Mouse (Mus musculus) liver, adult 2 months (tissue): ENCODE measurements around the gene 1700040F15Rik. TPM values are rescaled to one million over a fixed set of nuclear protein-coding genes. Genes with fewer than 3 reads are reported as not detected.
"Not testable (repeated sequence)": the region's sequence is repeated elsewhere in the genome, so short reads cannot be mapped to it uniquely, and the experiment has no call there.

ENCODE experiments used
- DNase-seq: peaks from one replicate; pipeline ENCODE4 v3.0.0-alpha.2; 2011; ENCODE audit warnings: low read depth, low spot score; ENCODE audit errors: extremely low read depth
- H3K27ac ChIP-seq: fragments of 200-500 bp; replicated peaks from 2 replicates; pipeline ENCODE4 v1.5.1; 2012; ENCODE audit warnings: low read depth, mild to moderate bottlenecking, control low read depth, inconsistent platforms, low read length; ENCODE audit not compliant: insufficient read depth
- H3K27me3 ChIP-seq: fragments of 200-500 bp; 2 replicates; pipeline ENCODE4 v1.6.1; 2012; ENCODE audit warnings: mild to moderate bottlenecking, moderate library complexity, low read length, inconsistent platforms; ENCODE audit not compliant: control insufficient read depth, insufficient read depth
- H3K36me3 ChIP-seq: fragments of 200-500 bp; 2 replicates; pipeline ENCODE4 v1.6.1; 2012; ENCODE audit warnings: low read length, inconsistent platforms; ENCODE audit not compliant: control insufficient read depth, insufficient read depth
- H3K4me1 ChIP-seq: fragments of 200-500 bp; 2 replicates; pipeline ENCODE4 v1.6.1; 2011; ENCODE audit warnings: low read length; ENCODE audit not compliant: control insufficient read depth, insufficient read depth
- H3K4me3 ChIP-seq: fragments of 200-500 bp; 2 replicates; pipeline ENCODE4 v1.5.1; 2011; ENCODE audit warnings: low read depth, mild to moderate bottlenecking, control low read depth, low read length, moderate library complexity; ENCODE audit not compliant: insufficient read depth
- H3K79me2 ChIP-seq: fragments of 200-500 bp; 2 replicates; pipeline ENCODE4 v1.6.1; 2012; ENCODE audit warnings: inconsistent platforms, mild to moderate bottlenecking, low read length, moderate library complexity; ENCODE audit not compliant: control insufficient read depth, insufficient read depth
- H3K9ac ChIP-seq: fragments of 200-500 bp; 2 replicates; pipeline ENCODE4 v1.6.1; 2012; ENCODE audit warnings: low read depth, mild to moderate bottlenecking, control low read depth, inconsistent platforms, low read length
- WGBS: fragments of 180-500 bp; shearing (Covaris S2); methylation state at CpG from one replicate; pipeline ENCODE4 v1.1.7; 2018; 5-methylcytosine and 5-hydroxymethylcytosine counted together
- polyA plus RNA-seq: library from polyadenylated mRNA; depleted of rRNA; stranded (reverse); fragments of >200 nt; gene quantifications from 2 replicates; pipeline ENCODE4 v1.2.3, GENCODE M21; 2012; rRNA removed
- total RNA-seq: library from RNA; depleted of rRNA; stranded (reverse); fragments of >200 nt; gene quantifications from 2 replicates; pipeline ENCODE4 v1.2.3, GENCODE M21; 2014; rRNA removed

Gene 1700040F15Rik
- total RNA-seq (not detected in 2 replicates), polyA plus RNA-seq (not detected in 2 replicates)

- not testable (repeated sequence) for H3K27ac ChIP-seq, H3K9ac ChIP-seq, H3K4me3 ChIP-seq, H3K36me3 ChIP-seq, DNase-seq, H3K27me3 ChIP-seq, H3K4me1 ChIP-seq, H3K79me2 ChIP-seq
- WGBS: no CpG with 5 or more reads among the region's 8 CpGs
These were observed at the start of gene 1700040F15Rik for GRCm38 (mm10) chrY:61101947-61102346. Gene 1700040F15Rik (plus strand): TSS chrY:61102247.
